Mouse (Mus musculus): Measurements from ENCODE around the gene Rhox8. TPM values are rescaled to one million over a fixed set of nuclear protein-coding genes. Genes with fewer than 3 reads are reported as not detected.
"Not testable (repeated sequence)": the region's sequence is repeated elsewhere in the genome, so short reads cannot be mapped to it uniquely, and the experiment has no call there.

Rhox8 gene
- not detected in 2 replicates for polyA plus RNA-seq (2016; fragmentation: Nextera tagmentation; extraction: Ambion mirVana)

DNA sequence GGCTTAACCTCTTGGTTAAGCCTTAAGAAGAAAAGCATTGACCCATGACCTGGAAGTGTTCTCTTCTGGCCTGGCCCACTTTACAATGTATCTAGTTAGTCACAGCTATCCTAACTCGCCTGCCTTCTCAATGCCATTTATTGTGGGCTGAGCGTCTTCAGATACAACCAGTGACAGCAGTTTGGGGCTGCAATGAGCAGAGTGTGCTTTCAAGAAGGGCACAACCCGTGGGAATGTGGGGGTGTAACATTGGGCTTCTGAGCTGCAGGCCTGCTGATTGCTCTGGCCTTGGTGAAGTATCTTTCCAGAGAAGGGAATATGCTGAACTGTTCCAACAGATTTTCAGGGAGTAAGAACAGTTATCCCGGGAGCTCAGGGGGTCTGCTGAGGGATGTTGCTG, at the start of gene Rhox8:
Gene Rhox8, minus strand, starts transcription at position 101 of the 400 bp plus-strand sequence.
- no peak for DNase-seq (ENCODE audit: low spot score)
- H3K9me3 ChIP-seq (replicated peaks), result no peaks in the 10 kb centered on the region
- no peak within 1 kb of the TSS for H3K27ac ChIP-seq (replicated peaks)
- WGBS, result 79% methylated on average over 4 of the region's 4 CpGs
- H3K4me1 ChIP-seq, result no peaks in the 10 kb centered on the region
- no peaks in the 10 kb centered on the region for H3K36me3 ChIP-seq
- no peak within 1 kb of the TSS for H3K4me3 ChIP-seq
- no peaks in the 10 kb centered on the region for H3K27me3 ChIP-seq (ENCODE audit: low read depth, poor library complexity, severe bottlenecking)

DNA sequence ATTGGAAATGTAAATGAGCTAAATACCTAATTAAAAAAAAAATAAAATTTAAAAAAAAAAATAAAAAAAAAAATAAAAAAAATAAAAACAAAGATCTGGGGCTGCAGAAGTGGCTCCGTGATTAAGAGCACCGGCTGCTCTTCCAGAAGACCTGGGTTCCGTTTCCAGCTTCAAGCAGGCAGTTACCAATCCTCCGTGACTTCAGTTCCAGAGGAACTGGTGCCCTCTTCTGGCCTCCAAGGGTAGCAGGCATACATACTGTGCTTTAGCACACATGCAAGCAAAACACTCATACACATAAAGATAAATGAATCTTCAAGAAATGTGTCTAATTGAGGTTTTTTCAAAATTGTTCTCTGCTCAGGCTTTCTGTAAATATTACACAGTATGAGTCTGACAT, 37.6 kb upstream of the Rhox8 start:
- no peaks in the 10 kb centered on the region for H3K4me1 ChIP-seq
- H3K9me3 ChIP-seq (replicated peaks), result no peaks in the 10 kb centered on the region
- no peak overlapping the region for H3K27ac ChIP-seq (replicated peaks)
- no peaks in the 10 kb centered on the region for H3K36me3 ChIP-seq
- H3K27me3 ChIP-seq (ENCODE audit: low read depth, poor library complexity, severe bottlenecking), result no peaks in the 10 kb centered on the region
- no peak for DNase-seq (ENCODE audit: low spot score)
- 70% methylated on average over 4 of the region's 4 CpGs for WGBS
- no peak overlapping the region for H3K4me3 ChIP-seq

GRCm38 (mm10) chrX:37908581-37908980, 29.8 kb upstream of the Rhox8 start:
- no peaks in the 10 kb centered on the region for H3K9me3 ChIP-seq (replicated peaks)
- WGBS, result 58% methylated on average over 7 of the region's 7 CpGs
- no peak overlapping the region for H3K27ac ChIP-seq (replicated peaks)
- H3K4me3 ChIP-seq, result no peak overlapping the region
- no peaks in the 10 kb centered on the region for H3K27me3 ChIP-seq (ENCODE audit: low read depth, poor library complexity, severe bottlenecking)
- peak; percentile 12 for DNase-seq (ENCODE audit: low spot score)
- H3K4me1 ChIP-seq, result no peaks in the 10 kb centered on the region
- H3K36me3 ChIP-seq, result no peaks in the 10 kb centered on the region

- Histone ChIP-seq H3K4me1 (no peaks in the 10 kb centered on the region), H3K9me3 (replicated peaks) (no peaks in the 10 kb centered on the region), H3K36me3 (no peaks in the 10 kb centered on the region), H3K27ac (replicated peaks) (no peak overlapping the region), H3K4me3 (no peak overlapping the region), H3K27me3 (ENCODE audit: low read depth, poor library complexity, severe bottlenecking) (no peaks in the 10 kb centered on the region)
- WGBS, result 77% methylated on average over 5 of the region's 5 CpGs
- no peak for DNase-seq (ENCODE audit: low spot score)
Measured at GRCm38 (mm10) chrX:37903727-37904126, 25.0 kb upstream of the Rhox8 start.

DNA sequence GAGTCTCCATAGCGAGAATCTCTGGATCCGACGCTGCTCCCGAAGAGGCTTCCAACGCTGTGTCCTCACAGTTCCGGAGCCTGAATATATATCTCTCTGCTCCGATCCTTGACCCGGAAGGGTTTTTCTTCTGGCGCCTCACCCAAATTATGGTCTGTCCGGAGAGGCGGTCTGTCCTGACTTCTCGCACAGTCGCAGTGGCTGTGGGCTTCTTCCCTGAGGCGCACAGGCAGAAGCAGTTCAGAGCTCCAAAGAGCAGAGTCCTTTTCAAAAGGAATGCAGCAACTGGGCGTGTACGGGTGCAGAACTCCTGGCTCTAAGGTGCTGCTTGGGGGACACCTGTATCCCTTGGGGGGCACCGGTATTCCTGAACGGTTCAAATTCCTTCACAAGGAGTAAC, 22.9 kb upstream of the Rhox8 start, which contains the start of gene Rhox9:
Gene Rhox9, minus strand, starts transcription at position 101 of the 400 bp plus-strand sequence.
- not testable (repeated sequence) for H3K27ac ChIP-seq (replicated peaks); H3K9me3 ChIP-seq (replicated peaks); H3K4me1 ChIP-seq; H3K4me3 ChIP-seq; DNase-seq (ENCODE audit: low spot score); H3K36me3 ChIP-seq; H3K27me3 ChIP-seq (ENCODE audit: low read depth, poor library complexity, severe bottlenecking)
- WGBS, result 92% methylated on average over 11 of the region's 18 CpGs

DNA sequence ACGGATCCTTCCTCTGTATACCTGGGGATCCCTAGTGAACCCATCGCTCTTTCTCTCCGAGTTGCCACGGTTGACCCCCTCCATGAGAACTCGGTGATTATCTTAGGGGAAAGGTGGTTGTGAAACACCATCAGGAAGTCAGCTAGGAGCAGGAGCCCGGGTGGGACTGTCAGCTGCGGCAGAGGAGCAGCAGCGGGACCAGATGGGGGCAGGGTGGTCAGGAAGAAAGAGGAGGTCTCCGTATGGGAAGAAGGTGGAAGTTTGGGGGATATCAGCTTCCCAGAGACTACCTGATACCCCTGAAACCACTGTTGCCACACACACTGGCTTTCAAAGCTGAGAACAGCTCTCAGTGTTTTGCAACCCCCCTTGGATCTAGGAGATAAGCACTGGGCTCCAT, 18.4 kb upstream of the Rhox8 start, which contains the start of gene Rhox7b:
Gene Rhox7b, minus strand, starts transcription at position 101 of the 400 bp plus-strand sequence.
- not testable (repeated sequence) for H3K9me3 ChIP-seq (replicated peaks); H3K36me3 ChIP-seq; H3K27ac ChIP-seq (replicated peaks); H3K4me3 ChIP-seq; DNase-seq (ENCODE audit: low spot score); H3K27me3 ChIP-seq (ENCODE audit: low read depth, poor library complexity, severe bottlenecking); H3K4me1 ChIP-seq
- WGBS, result 88% methylated on average over 9 of the region's 9 CpGs

GRCm38 (mm10) chrX:37871641-37872040, 7.1 kb downstream of the Rhox8 start:
- Histone ChIP-seq H3K27ac (replicated peaks) (no peak overlapping the region), H3K36me3 (no peaks in the 10 kb centered on the region), H3K4me1 (no peaks in the 10 kb centered on the region), H3K9me3 (replicated peaks) (no peaks in the 10 kb centered on the region), H3K27me3 (ENCODE audit: low read depth, poor library complexity, severe bottlenecking) (no peaks in the 10 kb centered on the region), H3K4me3 (no peak overlapping the region)
- DNase-seq (ENCODE audit: low spot score), result no peak
- 97% methylated on average over 2 of the region's 2 CpGs for WGBS

DNA sequence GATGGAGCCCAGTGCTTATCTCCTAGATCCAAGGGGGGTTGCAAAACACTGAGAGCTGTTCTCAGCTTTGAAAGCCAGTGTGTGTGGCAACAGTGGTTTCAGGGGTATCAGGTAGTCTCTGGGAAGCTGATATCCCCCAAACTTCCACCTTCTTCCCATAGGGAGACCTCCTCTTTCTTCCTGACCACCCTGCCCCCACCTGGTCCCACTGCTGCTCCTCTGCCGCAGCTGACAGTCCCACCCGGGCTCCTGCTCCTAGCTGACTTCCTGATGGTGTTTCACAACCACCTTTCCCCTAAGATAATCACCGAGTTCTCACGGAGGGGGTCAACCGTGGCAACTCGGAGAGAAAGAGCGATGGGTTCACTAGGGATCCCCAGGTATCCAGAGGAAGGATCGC, 47.4 kb downstream of the Rhox8 start, which contains the start of gene Rhox7a:
Gene Rhox7a, plus strand, starts transcription at position 301 of the 400 bp plus-strand sequence.
- not testable (repeated sequence) for H3K4me3 ChIP-seq; DNase-seq (ENCODE audit: low spot score); H3K36me3 ChIP-seq; H3K9me3 ChIP-seq (replicated peaks); H3K27me3 ChIP-seq (ENCODE audit: low read depth, poor library complexity, severe bottlenecking); H3K27ac ChIP-seq (replicated peaks); H3K4me1 ChIP-seq
- WGBS, result 88% methylated on average over 8 of the region's 8 CpGs

GRCm38 (mm10) chrX:37826610-37827009, 52.1 kb downstream of the Rhox8 start, which contains the start of gene Rhox6:
Rhox6 (plus strand) TSS chrX:37826910.
- H3K4me3 ChIP-seq; H3K4me1 ChIP-seq; H3K36me3 ChIP-seq; H3K27me3 ChIP-seq (ENCODE audit: low read depth, poor library complexity, severe bottlenecking); DNase-seq (ENCODE audit: low spot score); H3K9me3 ChIP-seq (replicated peaks); H3K27ac ChIP-seq (replicated peaks): not testable (repeated sequence)
- WGBS, result 89% methylated on average over 4 of the region's 12 CpGs

Other genes starting within 250 kb of the Rhox8 start
- not detected in 2 replicates for gene Rhox2g, start 235.5 kb downstream of the Rhox8 start, polyA plus RNA-seq (2016; fragmentation: Nextera tagmentation; extraction: Ambion mirVana)
- not detected in 2 replicates for gene Rhox4g, start 227.6 kb downstream of the Rhox8 start, polyA plus RNA-seq (2016; fragmentation: Nextera tagmentation; extraction: Ambion mirVana)
- gene Rhox3h, start 210.2 kb downstream of the Rhox8 start, polyA plus RNA-seq (2016; fragmentation: Nextera tagmentation; extraction: Ambion mirVana), result not detected in 2 replicates
- gene Rhox2h, start 205.7 kb downstream of the Rhox8 start, polyA plus RNA-seq (2016; fragmentation: Nextera tagmentation; extraction: Ambion mirVana), result not detected in 2 replicates
- 1.8 and 1.9 TPM in 2 replicates for gene Rhox5, start 74.1 kb downstream of the Rhox8 start, polyA plus RNA-seq (2016; fragmentation: Nextera tagmentation; extraction: Ambion mirVana)
- not detected in 2 replicates for gene Rhox6, start 52.0 kb downstream of the Rhox8 start, polyA plus RNA-seq (2016; fragmentation: Nextera tagmentation; extraction: Ambion mirVana)
- not detected in 2 replicates for gene Rhox7a, start 47.3 kb downstream of the Rhox8 start, polyA plus RNA-seq (2016; fragmentation: Nextera tagmentation; extraction: Ambion mirVana)
- gene Rhox7b, start 18.3 kb upstream of the Rhox8 start, polyA plus RNA-seq (2016; fragmentation: Nextera tagmentation; extraction: Ambion mirVana), result not detected in 2 replicates
- gene Rhox9, start 22.8 kb upstream of the Rhox8 start, polyA plus RNA-seq (2016; fragmentation: Nextera tagmentation; extraction: Ambion mirVana), result not detected in 2 replicates
- gene Btg1-ps1, start 139.9 kb upstream of the Rhox8 start, polyA plus RNA-seq (2016; fragmentation: Nextera tagmentation; extraction: Ambion mirVana), result not detected in 2 replicates
- not detected in 2 replicates for gene Btg1-ps2, start 164.2 kb upstream of the Rhox8 start, polyA plus RNA-seq (2016; fragmentation: Nextera tagmentation; extraction: Ambion mirVana)
- gene Rhox10, start 187.5 kb upstream of the Rhox8 start, polyA plus RNA-seq (2016; fragmentation: Nextera tagmentation; extraction: Ambion mirVana), result not detected in 2 replicates
- gene Rhox11, start 206.2 kb upstream of the Rhox8 start, polyA plus RNA-seq (2016; fragmentation: Nextera tagmentation; extraction: Ambion mirVana), result not detected in 2 replicates
- not detected in 2 replicates for gene Rhox12, start 232.0 kb upstream of the Rhox8 start, polyA plus RNA-seq (2016; fragmentation: Nextera tagmentation; extraction: Ambion mirVana)
- not detected in 2 replicates for gene Rhox13, start 242.3 kb upstream of the Rhox8 start, polyA plus RNA-seq (2016; fragmentation: Nextera tagmentation; extraction: Ambion mirVana)